Mouse (Mus musculus): Measurements from ENCODE around the gene Desi1. TPM values are rescaled to one million over a fixed set of nuclear protein-coding genes. Genes with fewer than 3 reads are reported as not detected.
"Not testable (repeated sequence)": the region's sequence is repeated elsewhere in the genome, so short reads cannot be mapped to it uniquely, and the experiment has no call there.

The Desi1 gene
- polyA plus RNA-seq, 2 experiments from 2014 or later: 10.1 to 16.2 TPM

DNA sequence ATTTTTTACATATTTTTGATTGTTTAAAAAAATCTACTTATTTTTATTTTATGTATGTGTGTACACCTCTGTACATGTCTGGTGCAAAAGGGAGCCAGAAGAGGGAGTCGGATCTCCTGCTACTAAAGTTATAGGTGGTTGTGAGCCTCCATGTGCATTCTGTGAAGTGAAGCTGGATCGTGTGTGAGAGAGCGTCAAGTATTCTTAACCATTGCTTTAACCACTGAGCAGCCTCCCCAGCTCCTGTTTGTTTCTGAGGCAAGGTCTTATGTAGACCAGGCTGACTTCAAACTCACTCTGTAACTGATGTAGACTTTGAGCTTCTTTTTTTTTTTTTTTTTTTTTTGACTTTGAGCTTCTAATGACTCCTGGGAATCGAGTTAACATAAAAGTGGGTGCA lies 16.2 kb downstream of the Desi1 start:
- no peak for ATAC-seq

GRCm38 (mm10) chr15:82016830-82017229 lies 16.8 kb downstream of the Desi1 start:
- no peak for ATAC-seq

DNA sequence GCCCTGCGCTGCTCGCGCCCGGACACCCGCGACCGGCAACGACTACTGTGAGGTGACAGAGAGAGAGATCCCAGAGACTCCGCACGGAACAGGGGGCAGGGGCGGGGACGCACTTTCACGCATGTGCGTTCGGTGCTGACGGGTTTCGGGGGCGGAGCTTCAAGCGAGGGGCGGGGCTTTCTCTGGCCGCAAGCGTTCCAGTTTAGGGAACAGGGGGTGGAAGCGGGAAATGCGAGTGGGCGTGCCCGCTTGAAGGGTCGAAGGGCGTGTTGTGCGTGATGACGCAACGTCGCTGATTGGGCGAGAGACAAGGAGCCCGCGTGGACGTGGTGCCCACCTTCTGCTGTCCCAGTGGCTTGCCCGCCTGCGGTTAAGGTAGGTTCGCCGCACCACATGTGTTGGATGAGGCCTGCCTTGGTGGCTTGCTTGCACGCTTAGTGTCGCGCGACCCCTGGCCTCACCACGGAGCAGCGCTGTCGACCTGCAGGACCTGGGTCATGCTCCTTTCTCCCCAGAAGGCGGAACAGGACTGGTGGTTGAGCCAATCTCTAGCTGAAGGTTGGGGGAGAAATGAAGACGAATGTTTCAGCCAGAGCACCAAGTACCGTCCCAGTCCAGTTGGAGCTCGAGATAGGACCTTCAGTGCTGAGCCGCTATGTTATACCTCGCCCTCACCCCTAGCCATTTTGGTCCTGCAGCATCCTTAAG lies 17.4 kb downstream of the Desi1 start:
- peak; percentile 88 for ATAC-seq

- ATAC-seq: no peak
Observed at GRCm38 (mm10) chr15:82015392-82016100, 18.1 kb downstream of the Desi1 start.

DNA sequence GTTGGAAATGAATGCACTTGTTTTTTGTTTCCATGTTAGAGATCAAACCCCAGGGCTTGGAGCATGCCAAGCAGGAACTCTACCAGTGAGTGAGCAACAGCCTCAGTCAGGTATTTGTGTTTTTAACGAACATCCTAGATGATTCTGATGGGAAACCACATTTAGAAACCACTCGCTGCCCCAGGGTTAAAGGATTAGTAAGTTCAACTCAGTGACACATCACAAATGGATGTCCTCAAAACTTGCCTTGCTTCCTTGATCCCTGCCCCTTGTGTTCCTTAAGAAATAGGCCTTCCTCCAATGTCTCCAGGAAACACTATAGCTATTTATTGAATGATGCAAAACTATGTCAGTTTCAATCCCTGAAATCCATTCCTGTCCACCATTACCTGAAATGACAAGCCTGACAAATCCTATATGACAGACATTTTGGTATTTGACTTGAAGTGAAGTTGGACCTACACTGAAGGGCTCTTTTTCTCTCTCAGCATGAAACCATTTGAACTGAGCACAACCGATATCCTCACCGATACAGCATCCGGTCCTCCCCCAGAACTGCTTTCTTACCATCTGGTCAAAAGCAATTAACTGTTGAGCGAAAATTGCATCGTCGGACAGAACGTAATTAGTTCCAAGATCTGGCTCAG lies 18.8 kb downstream of the Desi1 start:
- ATAC-seq: no peak

DNA sequence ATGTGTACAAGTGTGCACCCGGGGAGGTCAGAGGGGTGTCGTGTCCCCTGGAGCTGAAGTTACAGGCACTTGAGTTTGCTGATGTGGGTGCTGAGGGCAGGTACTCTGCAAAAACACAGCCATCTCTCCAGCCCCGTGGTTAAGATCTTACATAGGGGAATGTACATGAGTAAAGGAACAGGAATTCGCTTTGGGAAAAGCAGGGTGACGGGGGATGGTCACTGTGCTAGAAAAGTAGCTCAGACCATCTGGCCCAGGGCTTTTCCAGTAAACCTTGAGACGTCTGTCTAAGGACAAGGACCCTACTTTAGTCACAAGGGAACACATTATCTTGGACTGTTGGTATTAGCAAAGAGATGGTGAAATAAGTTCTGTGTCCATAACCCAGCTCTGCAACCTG lies 21.7 kb downstream of the Desi1 start:
- no peak for ATAC-seq

DNA sequence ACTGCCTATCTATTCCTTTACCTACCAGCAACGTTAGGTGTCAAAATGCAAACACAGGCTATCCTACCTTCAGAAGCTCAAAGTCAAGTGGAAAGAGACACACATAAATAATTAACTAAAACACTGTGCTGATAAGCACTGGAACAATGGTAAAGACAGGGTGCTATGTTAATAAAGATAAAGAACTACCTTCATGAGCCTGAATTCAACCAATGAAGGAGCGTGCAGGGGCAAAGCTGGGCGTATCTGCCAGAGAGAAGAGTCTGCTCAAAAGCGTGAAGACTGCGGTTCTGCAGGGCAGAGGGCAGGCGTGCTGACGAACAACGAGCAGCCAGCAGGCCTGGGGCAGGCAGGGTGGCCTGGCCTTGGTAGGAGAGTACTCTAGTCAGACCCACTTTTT lies 29.4 kb downstream of the Desi1 start:
- no peak for ATAC-seq

DNA sequence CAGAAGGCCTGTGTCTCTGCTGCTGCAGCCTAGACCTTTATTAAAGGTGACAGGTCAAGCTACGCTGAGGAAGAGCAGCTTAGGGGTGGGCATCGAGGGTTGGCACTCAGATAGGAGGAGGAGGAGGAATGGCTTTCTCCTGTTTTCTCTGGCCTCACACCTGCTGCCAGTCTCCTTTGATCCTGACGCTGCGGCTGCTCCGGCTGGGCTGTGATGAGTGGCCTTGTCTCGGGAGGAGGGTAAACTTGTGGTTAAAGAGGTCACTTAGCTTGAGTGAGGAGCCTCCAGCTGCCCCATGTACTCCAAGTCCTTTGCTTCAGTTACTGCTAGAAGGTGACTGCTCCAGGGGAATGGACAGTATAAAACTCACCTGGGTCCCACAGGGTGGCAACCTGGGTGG lies 39.7 kb downstream of the Desi1 start:
- ATAC-seq: no peak

GRCm38 (mm10) chr15:81990549-81990948 lies 43.1 kb downstream of the Desi1 start:
- no peak for ATAC-seq

DNA sequence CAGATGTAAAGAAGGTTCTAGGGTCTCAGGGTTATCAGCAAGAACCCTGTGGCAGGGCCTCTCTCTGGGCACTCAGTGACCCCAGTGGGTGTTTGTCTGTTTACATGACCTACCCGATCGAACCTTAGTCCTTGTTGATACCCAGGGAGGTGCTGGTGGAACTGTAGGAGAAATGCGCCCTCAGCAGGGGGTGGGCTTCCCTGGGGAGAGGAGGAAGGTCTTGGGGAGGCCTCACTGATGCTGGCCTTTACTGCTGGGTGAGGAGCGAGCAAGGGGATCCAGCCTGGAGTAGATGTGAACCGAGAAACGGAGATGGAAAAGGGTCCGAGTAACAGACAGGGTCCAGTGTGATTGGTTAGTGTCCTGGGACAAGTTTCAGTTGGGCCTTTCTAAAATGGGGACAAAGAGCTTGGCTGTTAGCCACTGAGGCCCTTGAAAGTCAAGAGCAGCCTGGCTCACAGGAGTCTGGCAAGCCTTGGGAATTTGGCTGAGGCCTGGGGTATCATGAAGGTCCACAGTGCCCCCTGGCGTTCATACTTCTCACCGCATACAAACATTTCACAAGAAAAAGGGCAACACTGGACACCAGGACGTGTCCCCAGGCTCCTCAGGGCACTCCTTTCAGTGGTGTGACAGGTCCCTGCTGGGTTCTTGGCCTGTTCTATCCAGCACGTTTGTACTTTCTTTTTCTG lies 44.1 kb downstream of the Desi1 start:
- ATAC-seq: no peak

GRCm38 (mm10) chr15:81987646-81988045 lies 46.0 kb downstream of the Desi1 start, which contains the start of gene Xrcc6:
Xrcc6 (plus strand) TSS chr15:81987835.
- ATAC-seq: no peak

DNA sequence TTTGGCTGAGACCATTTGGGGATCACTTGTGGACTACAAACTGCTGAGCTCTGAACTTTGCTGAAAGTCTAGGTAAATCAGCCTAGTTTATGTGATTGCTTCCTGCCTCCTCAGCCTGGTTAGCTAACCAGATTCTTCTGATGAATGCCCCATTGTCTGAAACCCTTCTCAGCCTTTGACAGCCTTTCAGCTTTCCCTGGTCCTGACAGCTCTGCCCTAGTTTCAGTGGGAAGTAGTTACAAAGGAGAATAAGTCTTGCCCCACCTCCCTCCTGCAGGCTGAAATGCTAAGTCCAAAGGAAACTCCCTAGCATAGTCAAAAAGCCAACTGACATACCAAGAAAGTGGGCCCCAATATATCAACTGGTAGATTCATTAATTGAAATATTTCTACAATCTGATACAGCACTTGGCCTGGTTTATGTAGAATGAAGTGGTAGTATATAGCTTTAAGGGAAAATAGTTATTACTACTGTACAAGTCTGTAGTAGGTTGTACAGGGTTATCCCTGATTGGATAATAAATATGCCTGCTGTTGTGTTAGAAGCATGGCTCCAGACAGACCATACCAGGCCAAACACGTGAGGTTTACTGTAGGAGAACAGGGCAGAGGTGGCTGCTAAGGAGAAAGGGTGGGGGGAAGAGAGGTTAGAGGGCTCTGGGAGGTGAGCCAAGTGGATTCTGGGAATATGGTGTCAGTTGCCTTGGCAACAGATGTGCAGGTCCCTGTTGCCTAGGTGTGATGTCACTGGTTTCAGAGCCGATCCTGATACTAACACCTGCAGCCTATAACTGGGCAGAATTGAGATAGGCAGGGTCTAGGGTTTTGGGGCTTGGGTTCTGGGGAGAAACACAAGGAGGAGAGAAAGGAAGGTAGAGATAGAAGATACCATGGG lies 48.1 kb downstream of the Desi1 start:
- ATAC-seq: no peak

DNA sequence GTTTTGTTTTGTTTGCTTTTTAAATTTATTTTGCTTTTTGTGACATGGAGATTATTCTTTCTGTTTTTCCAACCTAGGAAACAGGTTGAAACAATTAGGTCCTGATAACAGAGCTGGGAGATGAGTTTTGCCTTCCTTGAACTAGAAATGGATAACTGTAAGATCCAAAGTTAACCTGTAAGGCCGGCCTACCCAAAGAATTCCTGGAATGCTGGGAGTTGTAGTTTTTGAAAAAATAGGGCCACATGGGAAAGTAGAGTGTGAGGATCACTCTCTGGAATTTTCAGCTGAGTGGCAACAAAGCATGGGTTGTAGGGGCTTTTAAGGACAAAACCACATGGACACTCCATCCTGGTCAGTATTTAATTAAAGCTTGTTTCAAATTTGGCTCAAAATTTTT lies 51.5 kb downstream of the Desi1 start:
- ATAC-seq: no peak

GRCm38 (mm10) chr15:81980321-81980720 lies 53.3 kb downstream of the Desi1 start, which contains the start of gene 1700029P11Rik:
1700029P11Rik (plus strand) TSS chr15:81980540.
- no peak for ATAC-seq

DNA sequence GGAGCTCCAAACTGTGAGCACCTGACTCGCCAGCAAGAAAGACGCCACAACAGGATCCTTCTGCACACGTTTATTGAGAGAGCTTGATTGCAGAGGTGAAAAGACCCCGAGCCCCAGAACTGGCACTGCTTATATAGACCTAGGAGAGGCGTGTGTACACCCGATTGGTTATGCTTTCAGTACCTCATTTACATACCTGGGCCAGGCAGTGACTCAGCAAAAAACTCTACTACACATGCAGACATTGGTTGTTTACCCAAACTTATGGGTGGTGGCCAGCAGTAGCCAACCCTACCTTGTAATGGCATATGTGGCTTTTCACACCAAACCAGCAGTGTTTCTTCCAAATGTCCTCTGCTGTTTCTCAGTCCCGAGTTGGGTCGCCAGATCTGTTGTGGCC lies 58.5 kb downstream of the Desi1 start:
- not testable (repeated sequence) for ATAC-seq

DNA sequence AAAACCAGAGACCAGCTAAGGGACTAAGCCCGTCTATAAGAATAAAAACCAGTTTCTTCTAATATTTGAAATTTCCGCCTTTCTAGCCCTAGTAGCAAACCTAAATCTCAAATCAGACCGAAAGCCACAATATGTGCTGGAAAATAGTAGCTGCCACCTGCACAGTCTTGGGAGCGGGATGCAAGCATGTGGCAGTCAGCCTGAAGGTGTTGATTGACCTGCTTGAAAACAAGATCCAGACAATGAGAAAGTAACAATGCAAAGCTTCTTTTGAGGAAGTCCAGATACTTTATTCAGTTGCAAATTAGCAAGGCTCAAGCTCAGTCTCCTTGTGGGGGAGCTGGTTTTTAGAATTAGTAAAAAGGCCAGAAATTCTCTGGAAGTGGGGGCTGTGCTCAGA lies 63.2 kb downstream of the Desi1 start:
- not testable (repeated sequence) for ATAC-seq

GRCm38 (mm10) chr15:81969635-81970034 lies 64.0 kb downstream of the Desi1 start:
- ATAC-seq: not testable (repeated sequence)

DNA sequence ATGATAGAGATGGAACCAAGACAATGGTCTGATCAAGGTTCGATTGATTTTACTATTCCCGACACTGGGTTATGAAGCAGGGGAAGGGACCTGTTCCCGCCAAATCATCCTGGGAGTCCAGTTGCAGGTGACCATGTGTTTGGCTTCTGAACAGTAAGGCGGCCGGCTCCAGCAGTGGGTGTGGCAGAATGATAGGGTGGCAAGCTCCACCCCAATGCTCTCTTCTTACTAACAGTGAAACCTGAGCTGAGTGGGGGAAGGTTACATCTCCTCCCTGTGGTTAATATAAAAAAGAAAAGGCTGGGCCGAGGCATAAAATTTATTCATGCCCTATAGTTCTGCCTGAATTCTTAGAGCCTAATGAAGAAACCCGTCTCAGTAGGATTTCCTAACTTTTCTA lies 64.5 kb downstream of the Desi1 start:
- no peak for ATAC-seq

- peak; percentile 32 for ATAC-seq
Observed at GRCm38 (mm10) chr15:81968447-81968846, 65.2 kb downstream of the Desi1 start.

DNA sequence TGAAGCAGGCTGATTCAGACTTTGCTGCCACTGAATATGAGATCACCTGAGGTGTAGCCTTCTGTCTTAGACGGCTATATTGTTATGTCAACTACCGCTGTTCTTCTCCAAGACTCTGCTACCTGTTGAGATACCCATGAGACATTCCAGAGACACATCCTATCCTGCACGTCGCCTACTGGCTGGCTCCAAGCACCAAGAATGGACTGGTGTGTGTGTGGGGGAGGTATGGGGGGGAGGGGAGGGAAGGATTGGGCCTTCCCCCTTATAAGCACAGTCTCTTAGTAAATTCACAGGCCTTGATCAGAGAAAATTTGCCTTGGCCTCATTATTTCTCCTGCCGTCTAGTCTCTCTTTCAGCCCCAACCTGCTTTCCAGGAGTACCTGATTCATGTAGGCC lies 65.8 kb downstream of the Desi1 start:
- no peak for ATAC-seq

DNA sequence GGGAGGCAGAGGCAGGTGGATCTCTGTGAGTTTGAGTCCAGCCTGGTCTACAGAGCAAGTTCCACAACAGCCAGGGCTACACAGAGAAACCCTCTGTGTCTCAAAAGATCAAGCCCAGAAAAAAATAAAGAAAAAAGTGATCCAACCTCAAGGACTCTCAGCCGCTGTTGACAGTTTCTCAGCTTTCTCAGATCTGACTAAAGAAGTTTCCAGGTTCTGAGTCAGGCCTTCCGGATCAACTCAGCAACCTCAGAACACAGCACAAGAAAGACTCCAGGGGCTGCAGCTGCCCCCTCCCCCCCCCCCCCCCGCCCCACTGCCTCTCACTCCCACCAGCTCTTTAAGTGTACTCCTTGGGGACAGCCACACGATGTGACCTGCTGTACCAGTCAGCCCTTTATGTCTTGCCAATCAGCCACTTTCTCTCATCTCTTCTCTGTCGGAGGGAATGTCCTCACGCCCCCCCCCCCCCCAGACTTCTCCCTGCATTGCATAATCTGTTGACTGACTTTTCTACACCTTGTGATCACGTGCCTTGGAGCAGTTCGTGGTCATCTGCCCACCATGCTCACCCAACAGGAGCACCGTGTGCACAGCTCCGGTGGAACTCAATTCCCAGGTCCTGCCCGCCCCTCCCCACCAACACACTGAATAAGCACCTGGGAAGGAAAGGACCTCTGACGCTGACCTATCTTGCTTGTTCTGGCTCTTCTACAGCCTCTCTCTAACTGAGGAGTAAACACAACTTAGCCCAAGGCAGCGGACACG lies 67.4 kb downstream of the Desi1 start:
- ATAC-seq: no peak

Data from activated CD4-positive, CD25-positive, alpha-beta regulatory T cell, adult 4 months (primary cell).